Mouse (Mus musculus) urinary bladder, postnatal 4 days (tissue): Measurements from ENCODE around the gene Fam169a.
A peak's percentile ranks its signal among the peaks of the same experiment; 100 is the strongest.
"Not testable (repeated sequence)": the region's sequence is repeated elsewhere in the genome, so short reads cannot be mapped to it uniquely, and the experiment has no call there.

ENCODE experiments used
- DNase-seq, 2 experiments: peaks; one replicate each; pipeline ENCODE4 v3.0.0; 2021 to 2022; ENCODE audit warnings: low spot score in 2 of 2

Fam169a gene

DNA sequence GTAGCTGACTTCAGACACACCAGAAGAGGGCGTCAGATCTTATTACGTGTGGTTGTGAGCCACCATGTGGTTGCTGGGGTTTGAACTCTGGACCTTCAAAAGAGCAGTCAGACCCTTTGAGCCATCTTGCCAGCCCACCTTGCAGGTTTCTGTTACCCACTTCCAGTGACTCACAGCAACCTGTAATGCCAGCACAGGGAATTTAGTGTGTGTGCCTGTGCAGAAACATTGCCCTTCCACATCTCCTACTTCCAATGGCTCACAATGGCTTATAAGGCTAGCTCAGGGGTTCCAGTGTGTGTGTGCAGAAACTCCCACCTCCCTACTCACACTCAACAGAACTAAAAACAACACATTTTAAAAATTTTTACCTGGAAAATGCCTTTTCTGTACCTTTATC is 10.5 kb downstream of the Fam169a start:
- DNase-seq = no peak

DNA sequence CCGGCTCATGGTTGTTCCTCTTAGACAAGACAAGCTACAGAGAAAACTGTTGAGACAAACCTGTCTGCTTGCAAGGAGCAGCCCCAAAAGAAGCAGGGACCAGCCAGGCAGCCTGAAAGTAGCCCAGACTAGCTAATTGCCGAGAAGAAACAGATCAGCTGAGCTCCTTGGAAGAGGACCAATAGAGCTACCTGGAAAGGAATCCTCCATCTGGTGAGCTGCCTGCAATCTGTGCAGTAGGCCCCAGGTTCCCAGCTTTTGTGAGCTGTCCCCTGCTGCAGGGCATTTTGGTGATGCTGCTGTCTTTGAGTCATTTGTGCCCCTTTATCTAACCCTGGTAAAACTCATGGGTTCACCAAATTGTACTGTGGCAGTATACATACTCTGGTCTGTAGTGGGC is 13.1 kb downstream of the Fam169a start:
- no peak for DNase-seq

DNA sequence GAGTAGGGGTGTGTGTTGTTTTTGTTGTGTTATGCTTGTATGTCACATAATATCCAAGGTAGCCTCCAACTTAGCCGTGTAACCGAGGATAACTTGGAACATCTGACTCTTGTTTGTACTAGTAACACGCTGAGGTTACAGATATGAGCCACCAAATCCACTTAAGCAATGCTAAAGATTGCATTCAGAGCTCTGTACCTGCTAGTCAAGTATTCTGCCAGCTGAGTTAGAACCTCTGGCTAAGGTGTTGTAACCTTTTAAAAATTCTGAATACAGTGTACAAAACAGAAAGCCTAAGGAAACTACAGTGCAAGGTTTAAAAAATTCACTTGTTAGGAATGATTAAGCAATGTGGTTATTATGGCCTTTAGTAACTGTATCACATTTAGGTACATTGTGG is 13.5 kb downstream of the Fam169a start:
- DNase-seq = no peak

DNA sequence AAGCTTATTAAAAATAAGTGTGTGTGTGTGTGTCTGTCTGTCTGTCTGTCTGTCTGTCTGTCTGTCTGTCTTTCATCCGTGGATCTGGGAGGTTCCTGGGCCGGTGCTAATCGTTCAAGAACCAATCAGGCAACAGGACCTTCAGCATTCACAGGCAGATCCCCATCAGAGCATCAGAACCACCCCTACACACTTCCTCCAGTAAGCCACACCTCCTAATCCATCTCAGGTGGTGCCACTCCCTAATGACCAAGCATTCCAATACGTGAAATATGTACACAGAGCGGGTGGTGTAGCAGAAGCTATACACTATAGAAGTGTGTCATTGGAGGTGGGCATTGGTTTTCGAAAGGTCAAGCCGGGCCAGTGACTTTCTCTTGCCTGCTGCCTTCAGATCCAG is 15.3 kb downstream of the Fam169a start:
- DNase-seq = no peak

DNA sequence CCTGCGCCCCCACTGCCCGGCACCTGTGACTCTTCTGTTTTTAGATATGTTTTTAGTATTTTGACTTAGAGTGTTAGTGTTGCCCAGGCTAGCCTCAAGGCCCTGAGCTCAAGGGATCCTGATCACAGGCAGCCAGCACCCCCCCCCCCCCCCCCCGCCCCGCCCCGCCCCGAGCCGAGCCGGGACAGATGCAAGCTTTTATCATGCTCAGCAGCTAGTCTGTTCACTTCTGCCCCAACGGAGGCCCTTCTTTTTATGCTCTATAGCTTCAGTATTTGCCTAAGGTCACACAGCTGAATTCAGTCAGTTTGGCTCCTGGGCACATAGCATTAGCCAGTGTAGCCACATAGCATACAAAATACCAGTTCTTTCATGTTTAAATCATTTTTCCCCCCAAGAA is 19.2 kb downstream of the Fam169a start:
- DNase-seq = no peak

DNA sequence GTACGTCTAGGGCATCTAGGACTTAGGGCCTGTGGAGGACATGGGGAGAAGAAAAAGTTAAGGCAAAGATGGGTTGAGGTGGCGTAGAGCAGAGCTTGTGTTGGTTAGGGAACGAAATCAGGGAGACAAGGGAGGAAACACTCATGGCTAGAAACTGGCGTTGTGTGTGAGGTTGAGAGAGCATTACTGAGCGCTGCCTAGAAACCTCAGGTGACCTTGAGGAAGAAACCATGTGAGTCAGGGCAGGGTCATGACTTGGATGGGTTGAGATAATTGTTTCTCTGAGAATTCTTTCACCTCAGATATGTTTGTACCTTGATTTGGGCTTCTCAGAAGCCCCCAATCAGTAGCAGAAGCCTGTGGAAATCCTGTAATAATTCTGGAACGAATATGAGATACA is 20.3 kb downstream of the Fam169a start:
- DNase-seq = no peak

DNA sequence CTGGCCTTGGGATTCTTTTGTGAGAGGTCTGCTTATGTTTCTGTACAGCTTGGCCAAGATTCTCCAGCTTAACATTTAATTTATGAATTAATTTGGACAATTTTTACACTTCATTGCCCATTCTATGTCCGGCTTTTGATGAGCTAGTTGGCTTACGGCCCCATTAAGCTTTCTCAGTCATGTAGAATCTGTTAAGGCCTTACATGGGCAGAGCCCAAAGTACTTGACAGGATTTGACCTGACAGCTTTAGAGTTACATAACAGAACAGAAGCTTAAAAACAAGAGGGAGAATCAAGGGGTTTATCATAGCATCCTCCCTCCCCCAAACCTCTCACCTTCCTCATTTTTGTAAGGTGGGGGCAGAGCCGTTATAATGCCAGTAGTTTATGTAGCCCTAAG is 21.1 kb downstream of the Fam169a start:
- DNase-seq = no peak

DNA sequence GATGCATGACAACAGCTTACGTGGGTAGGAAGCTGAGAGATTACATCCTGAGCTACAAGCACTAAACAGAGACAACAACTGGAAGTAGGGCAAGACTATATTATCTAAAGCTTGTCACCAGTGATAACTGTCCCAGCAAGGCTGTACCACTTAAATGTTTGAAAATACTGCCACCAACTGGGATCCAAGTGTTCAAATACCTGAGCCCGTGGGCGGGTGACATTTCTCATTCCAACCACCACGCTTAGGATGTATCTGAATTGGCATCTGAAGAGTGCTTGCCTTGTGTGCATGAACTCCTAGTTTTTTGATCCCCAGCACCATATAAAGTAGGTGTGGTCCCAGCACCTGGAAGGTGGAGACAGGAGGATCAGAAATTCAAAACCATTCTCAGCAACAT is 28.6 kb downstream of the Fam169a start:
- DNase-seq = no peak

DNA sequence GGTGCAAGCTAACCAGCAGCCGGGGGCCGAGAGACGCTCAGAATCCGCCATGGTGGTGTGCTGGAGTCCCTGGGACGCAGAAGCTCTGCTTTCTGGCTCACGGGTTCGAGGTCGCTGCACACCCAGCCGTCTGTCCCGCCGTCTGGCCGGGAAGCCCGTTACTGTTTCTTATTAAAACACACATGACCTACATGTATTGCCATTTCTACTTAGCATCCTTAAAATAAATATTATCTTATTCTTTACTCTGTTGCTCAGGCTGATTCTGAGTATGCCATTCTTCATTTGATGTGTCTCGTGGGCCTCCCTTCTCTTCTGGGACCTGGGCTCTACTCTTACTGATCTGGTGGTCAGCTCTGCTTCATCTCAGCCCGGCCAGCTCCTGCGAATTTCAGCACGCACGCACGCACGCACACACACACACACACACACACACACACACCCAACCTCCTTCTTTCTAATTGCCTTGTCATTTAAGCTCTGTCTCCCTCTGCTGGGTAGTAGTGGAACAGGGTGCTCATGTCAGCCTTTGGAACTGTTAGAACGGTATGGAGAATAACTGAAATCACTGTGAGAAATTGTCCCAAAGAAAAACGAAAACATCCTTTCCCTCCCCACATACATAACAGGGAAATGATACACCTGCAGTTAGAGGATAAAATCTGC is 32.2 kb downstream of the Fam169a start, which contains the start of gene Gm6169:
TSS of gene Gm6169 (minus strand) at position 51 of the 666 bp plus-strand sequence.
- peak in 1 of 2 experiments; percentile 23 for DNase-seq

DNA sequence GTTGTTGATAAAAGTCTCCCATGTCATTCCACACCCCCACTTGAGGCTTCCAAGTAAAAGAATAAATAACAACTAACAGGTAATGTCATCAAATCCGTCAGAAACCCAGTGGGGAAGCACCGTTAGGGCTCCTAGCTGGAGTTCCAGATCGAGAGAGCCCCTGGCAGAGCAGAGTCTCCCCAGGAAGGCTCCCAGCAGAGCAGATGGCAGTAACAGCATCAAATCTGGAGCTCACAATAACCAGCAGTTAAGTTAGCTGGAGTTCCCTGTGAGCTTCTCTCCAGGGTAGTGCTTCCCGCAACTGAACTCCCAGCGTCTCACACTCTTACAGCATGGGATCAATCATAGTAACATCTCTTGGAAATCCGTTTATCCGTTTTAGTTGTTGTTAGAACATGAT is 37.9 kb downstream of the Fam169a start:
- no peak for DNase-seq

DNA sequence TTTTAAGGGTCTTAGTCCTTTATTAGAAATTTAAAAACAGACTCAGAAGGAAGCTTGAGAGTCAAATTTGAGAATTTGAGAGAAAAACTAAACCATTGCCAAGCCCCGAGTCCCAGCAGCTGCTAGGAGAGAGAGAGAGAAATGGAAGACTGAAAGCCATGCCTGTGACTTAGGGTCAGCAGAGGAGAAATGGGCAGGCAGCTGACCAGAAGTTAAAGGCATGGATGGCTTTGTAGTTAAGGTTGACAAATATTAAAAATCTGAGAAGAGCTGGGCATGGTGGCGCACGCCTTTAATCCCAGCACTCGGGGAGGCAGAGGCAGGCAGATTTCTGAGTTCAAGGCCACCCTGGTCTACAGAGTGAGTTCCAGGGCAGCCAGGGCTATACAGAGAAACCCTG is 40.6 kb downstream of the Fam169a start:
- DNase-seq = not testable (repeated sequence)

DNA sequence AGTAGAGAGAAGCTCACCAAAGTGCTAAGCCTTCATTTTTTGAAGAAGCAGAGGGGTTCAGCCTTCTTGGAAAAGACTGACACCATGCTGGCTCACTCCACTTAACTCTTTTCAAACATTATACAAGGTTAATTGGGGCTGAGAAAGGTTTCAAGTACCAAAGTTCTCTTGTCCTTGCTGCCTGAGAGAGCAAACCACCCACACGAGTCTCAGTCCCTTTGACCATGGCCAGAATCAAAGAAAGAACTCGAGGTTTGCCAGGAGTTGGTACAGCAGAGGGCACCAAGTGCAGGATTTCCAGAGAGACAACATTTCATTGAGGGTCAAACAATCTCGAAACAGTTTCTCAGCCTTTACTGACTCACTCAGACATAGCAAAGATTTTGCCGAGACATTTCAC is 42.0 kb downstream of the Fam169a start:
- no peak for DNase-seq

DNA sequence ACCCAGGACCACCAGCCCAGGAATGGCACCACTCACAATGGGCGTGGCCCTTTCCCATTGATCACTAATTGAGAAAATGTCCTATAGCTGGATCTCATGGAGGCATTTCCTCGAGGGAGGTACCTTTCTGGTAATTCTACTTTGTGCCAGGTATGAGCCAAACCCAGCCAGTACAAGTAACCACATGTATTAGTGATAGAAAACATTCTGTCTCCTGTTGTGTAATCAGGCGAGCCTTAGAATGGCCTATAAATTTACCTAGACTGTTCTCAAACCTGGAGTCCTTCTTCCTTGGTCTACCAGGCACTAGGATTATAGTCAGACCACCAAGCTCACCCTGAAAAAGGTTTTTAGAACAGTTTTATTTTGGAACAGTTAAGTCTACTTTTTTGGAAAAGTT is 54.3 kb downstream of the Fam169a start:
- no peak for DNase-seq

DNA sequence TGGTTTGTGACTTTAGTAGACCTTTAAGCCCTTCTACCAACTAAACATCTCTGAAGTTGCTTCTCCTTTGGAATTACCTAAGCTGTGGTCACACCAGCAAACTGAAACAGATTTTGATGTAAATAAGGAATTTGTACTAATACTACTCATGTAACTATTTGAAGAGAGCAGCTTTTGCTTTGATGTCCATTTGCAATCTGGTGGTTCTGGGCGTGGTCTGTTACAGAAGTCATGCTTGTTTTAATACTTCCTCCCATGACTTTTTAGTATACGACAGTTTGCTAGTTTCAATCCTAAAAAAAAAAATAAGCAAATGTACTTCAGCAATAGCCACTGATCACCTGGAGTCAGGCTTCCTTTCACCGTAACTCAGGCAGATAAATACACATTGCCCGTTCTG is 62.6 kb downstream of the Fam169a start:
- DNase-seq = not testable (repeated sequence)

DNA sequence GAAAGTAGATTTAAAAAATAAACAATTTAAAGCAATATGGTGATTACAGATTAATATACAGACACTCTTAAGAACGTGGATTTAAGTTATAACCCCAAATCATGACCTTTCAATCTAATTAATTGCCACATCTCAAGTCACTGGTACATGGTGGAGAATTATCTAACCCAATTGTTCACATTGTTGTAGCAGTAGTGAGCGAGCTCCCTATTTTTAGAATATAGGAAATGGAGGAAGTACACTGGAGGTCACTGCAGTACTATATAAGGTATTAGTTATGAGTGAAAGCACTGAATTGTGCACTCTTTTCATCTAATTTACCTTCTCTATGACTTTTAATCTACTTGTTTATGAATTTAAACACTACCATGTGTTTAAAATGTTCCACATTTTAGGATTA is 63.3 kb downstream of the Fam169a start:
- not testable (repeated sequence) for DNase-seq

DNA sequence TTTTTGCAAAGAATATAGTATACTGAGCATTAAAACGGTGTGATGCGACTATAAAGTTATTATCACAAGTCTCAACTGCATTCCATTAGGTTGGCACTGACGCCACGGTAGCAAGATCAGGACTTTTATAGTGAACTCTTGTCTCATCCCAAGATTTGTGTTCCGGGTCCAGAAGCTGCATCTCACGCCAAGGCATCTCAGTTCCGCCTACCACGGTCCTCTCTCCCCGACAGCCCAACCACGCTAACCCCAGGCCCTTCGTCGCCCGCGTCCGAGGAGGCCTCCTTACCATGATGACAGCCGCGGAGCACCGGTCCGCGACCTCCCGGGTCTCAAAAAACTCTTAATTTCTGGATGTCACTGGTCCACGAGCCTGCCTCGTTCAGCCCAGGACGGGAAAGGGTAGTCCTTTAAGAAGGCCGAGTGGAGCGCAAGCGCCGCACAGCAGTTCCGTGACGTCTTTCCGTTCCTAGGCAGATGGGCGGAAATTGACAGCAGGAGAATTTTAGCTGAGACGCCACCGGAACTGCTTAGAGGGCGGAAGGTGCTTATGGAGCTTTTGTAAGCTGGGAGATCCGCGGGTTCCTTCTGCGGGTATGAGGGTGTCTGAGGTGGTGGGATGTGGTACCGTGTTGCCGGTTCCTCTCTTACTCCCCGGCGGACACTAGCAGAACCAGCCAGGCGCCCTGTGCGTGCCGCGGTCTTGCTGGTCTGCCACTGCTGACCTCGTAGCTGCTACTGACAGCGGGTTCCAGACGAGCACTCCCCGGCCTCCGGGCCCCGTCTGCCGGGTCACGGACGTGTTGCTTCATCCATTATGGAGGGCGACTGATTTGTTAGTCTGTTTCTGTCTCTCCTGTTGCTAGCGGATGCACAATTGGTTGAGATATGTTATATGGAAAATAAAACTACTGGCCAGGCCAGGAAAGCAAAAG is 70.6 kb downstream of the Fam169a start, which contains the start of the genes Gfm2 and Nsa2:
TSS of gene Gfm2 (plus strand) at position 472 of the 935 bp plus-strand sequence.
TSS of gene Nsa2 (minus strand) at position 472 of the 935 bp plus-strand sequence.
- DNase-seq = peak; percentile 81 to 82

DNA sequence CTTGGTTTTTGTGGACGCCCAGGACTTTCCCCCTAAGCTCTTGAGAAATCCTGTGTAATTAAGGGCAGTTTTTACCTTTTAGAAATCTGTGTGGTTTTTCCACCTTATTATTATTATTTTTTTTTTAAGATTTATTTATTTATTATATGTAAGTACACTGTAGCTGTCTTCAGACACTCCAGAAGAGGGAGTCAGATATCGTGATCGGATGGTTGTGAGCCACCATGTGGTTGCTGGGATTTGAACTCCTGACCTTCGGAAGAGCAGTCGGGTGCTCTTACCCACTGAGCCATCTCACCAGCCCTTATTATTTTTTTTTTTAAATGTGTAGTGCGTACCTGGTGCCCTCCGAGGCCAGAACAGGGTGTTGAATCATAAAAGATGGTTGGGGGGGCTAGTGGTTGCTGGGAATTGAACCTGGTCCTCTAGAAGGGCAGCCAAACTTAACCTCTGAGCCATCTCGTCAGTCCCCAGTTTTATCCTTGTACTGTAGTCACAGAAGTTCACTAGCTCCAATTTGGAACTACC is 71.4 kb downstream of the Fam169a start:
- DNase-seq = not testable (repeated sequence)

DNA sequence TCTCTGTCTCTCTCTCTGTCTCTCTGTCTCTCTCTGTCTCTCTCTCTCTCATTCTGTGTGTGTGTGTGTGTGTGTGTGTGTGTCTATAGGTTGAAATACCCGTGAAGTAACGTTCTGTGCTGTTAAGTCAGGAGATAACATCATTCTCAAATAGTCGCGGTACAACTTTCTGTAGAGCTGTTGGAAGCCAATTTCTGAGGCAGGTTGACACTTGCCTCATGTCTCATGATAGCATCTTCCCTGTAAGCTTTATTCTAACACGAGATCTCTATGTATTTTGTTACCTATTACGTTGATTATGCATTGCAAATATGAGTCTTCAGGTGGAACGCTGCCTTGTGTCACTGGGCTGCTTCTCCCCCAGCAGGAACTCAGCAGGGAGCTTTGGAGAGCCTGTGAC is 75.2 kb downstream of the Fam169a start:
- DNase-seq = no peak

DNA sequence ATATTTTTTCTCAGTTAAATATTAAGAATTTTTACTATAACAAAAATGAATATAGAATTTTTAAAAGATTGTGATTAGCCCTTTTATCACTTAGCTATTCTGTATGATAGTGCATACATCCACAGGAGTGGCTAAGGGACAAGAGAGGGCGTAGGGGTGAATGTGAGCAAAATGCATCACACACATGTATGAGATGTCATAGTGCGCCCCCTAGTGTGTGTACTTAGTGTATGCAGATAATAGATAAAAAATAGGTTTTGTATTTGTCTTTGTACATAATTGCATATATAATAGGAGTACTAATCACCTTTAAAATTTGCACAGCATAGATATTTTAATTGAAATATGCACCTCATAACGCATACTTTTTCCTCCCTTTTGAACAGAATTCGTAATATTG is 78.7 kb downstream of the Fam169a start:
- DNase-seq = no peak

DNA sequence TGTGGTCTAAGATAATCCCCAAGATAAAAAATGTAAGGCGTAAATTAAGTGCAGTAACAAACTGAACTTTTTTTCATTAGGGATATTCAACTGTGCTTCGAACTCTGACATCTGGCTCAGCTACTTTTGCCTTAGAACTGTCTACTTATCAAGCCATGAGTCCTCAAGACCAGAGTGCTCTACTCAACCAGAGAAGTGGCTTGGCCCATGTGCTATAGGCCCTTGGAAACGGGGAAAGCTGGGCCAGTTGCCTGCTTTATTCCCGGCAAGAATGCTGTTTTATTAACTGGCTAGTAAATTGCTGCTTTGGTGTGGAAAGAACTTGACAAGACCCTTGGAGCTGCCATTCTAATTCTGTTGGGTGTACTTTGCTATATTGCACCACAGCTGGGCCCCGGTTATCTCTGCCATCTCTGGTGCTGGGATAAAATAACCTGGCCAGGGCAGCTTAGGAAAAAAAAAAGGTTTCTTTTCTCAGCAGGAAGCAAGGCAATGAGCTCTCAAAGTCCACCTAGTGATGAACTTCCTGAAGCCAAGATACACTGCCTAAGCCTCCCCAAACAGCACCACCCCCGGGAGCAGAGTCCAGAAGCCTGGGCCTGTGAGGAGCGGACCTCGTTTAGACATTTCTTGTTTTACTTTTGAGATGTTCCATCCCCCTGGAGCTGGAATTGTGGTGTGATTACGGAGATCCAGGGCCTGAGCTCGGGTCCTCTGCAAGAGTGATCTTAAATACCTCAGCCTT is 108.6 kb downstream of the Fam169a start:
- DNase-seq = no peak

DNA sequence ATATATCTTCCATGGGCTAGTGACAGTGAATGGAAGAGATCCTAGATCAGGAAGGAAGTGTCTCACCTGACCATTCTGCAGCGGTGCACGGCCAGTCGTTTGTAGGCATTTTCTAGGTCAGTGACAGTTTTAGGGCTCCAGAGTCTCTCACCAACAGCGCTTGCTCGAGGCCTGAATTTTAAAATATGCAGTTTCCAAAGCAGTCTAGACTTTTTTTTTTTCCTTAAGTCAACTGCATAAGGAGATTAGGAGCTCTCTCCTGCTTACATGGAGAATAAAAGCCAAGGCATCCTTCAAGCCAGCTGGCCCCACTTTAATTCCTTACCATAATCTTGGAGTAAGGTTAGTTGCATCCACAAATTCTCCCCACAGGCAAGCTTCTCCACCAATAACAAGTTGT is 109.6 kb downstream of the Fam169a start:
- no peak for DNase-seq

DNA sequence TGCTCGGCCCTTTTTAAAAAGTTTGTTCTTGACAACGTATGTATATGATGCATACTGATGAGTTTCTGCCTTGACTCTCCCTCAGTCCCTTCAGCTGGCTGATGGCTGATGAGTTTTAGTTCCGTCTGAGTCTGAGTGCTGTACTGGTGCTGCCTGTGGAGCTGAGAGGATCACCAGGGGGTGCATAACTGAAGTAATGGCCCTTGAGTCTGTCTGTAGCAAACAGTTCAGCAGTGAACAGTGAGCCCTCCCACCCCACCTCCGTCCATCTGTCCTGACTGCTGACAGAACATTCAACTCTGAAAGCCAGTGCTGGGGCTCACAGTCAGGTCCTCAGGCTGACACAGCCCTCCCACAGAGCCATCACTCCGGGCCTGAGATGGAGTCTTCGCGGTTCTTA is 111.9 kb downstream of the Fam169a start:
- DNase-seq = no peak
